Mouse (Mus musculus) Patski (cell line): ENCODE measurements around the gene Prdm10. TPM values are rescaled to one million over a fixed set of nuclear protein-coding genes. Genes with fewer than 3 reads are reported as not detected.

Experiments
- ATAC-seq: fragments of 100-300 bp; one replicate; pipeline ENCODE4 v1.8.0; 2021
- CTCF ChIA-PET: fragments of 350-600 bp; sonication (Branson Sonifier 250); formaldehyde crosslinking; loops from one replicate; lab custom pipeline; 2022; ENCODE audit warnings: inconsistent platforms; lab: Charles Lee
- POLR2A ChIA-PET: fragments of 350-600 bp; sonication (Branson Sonifier 250); formaldehyde crosslinking; loops from one replicate; lab custom pipeline; 2022; ENCODE audit warnings: antibody characterized with exemption, inconsistent platforms; lab: Charles Lee
- DNase-seq: peaks from one replicate; pipeline ENCODE4 v3.0.0-alpha.2; 2011; ENCODE audit warnings: low read depth, low spot score
- H3K27me3 ChIP-seq: fragments of 371-371 bp; one replicate; pipeline ENCODE4 v1.5.1; 2021
- CTCF ChIP-seq: fragments of 100-300 bp; IDR thresholded peaks from one replicate; pipeline ENCODE4 v1.5.1; 2021
- in situ Hi-C: fragments of 300-500 bp; cut with MboI; formaldehyde crosslinking; loops from 3 replicates; pipeline ENCODE4 v1.11.1; 2018; ENCODE audit warnings: low pct_unique_long_range_greater_than_20kb, mixed read lengths
- polyA plus RNA-seq: library from polyadenylated mRNA; unstranded; gene quantifications from one replicate; pipeline ENCODE4 v1.2.3, GENCODE M21; 2021

Gene Prdm10
- polyA plus RNA-seq, 1 experiment from 2014 or later, result 9.0 TPM

GRCm38 (mm10) chr9:31348915-31349314 lies 68.6 kb downstream of the Prdm10 start:
- POLR2A ChIA-PET, result no interaction called here
- peak; percentile 69 for ATAC-seq

GRCm38 (mm10) chr9:31352716-31353115 lies 72.4 kb downstream of the Prdm10 start:
- no peak for TF ChIP-seq CTCF
- ChIA-PET POLR2A (no interaction called here), CTCF (no interaction called here)
- H3K27me3 ChIP-seq, result no peaks in the 10 kb centered on the region
- DNase-seq (no peak), ATAC-seq (no peak)
- in situ Hi-C loops, result no loop called here

More at GRCm38 (mm10) chr9:31348915-31349314, 68.6 kb downstream of the Prdm10 start:
- H3K27me3 ChIP-seq, result no peaks in the 10 kb centered on the region
- in situ Hi-C loops, result loop anchor here (5.0 to 25.0 kb wide), 2 partner anchors 197 to 887 kb away; no protein-coding TSS in a partner anchor
- peak; percentile 96 for TF ChIP-seq CTCF
- peak; percentile 19 for DNase-seq
- CTCF ChIA-PET, result interaction anchor here (0.7 to 2.5 kb wide), 15 partner anchors 9 to 206 kb away, joined by 3 to 11 read pairs (median 3); no protein-coding TSS in a partner anchor

- DNase-seq, result no peak
- no peak for ATAC-seq
- no peaks in the 10 kb centered on the region for H3K27me3 ChIP-seq
- ChIA-PET CTCF (interaction anchor here (1.3 kb wide), 1 partner anchor 200 kb away, joined by 3 read pairs; no protein-coding TSS in a partner anchor), POLR2A (no interaction called here)
- no peak for TF ChIP-seq CTCF
- in situ Hi-C loops, result no loop called here
Observed at GRCm38 (mm10) chr9:31353518-31353917, 73.2 kb downstream of the Prdm10 start.

GRCm38 (mm10) chr9:31354051-31354450 lies 73.7 kb downstream of the Prdm10 start:
- TF ChIP-seq CTCF, result no peak
- POLR2A ChIA-PET, result no interaction called here
- DNase-seq (no peak), ATAC-seq (no peak)
- CTCF ChIA-PET, result interaction anchor here (1.3 kb wide), 1 partner anchor 201 kb away, joined by 3 read pairs; no protein-coding TSS in a partner anchor
- in situ Hi-C loops, result no loop called here
- H3K27me3 ChIP-seq, result no peaks in the 10 kb centered on the region

GRCm38 (mm10) chr9:31363698-31364609 lies 83.6 kb downstream of the Prdm10 start:
- in situ Hi-C loops, result no loop called here
- H3K27me3 ChIP-seq, result no peaks in the 10 kb centered on the region
- no peak for ATAC-seq
- no peak for TF ChIP-seq CTCF
- CTCF ChIA-PET, result interaction anchor here (0.9 to 1.0 kb wide), 2 partner anchors 32 to 41 kb away, joined by 3 to 4 read pairs; no protein-coding TSS in a partner anchor
- DNase-seq, result no peak
- POLR2A ChIA-PET, result no interaction called here

- ATAC-seq (no peak), DNase-seq (no peak)
- TF ChIP-seq CTCF, result no peak
- ChIA-PET POLR2A (no interaction called here), CTCF (no interaction called here)
- no peaks in the 10 kb centered on the region for H3K27me3 ChIP-seq
- in situ Hi-C loops, result no loop called here
Observed at GRCm38 (mm10) chr9:31365086-31365485, 84.7 kb downstream of the Prdm10 start.

GRCm38 (mm10) chr9:31371740-31372139 lies 91.4 kb downstream of the Prdm10 start:
- ChIA-PET CTCF (interaction anchor here (1.0 kb wide), 1 partner anchor 28 kb away, joined by 3 read pairs; no protein-coding TSS in a partner anchor), POLR2A (interaction anchor here (0.5 kb wide), 1 partner anchor 698 kb away, joined by 3 read pairs; no protein-coding TSS in a partner anchor)
- ATAC-seq (no peak), DNase-seq (no peak)
- TF ChIP-seq CTCF, result no peak
- no peaks in the 10 kb centered on the region for H3K27me3 ChIP-seq
- in situ Hi-C loops, result no loop called here

GRCm38 (mm10) chr9:31376661-31377060 lies 96.3 kb downstream of the Prdm10 start:
- CTCF ChIA-PET, result interaction anchor here (1.4 kb wide), 1 partner anchor 15 kb away, joined by 3 read pairs; no protein-coding TSS in a partner anchor
- no peak for DNase-seq
- TF ChIP-seq CTCF, result no peak

GRCm38 (mm10) chr9:31384786-31385499 lies 104.6 kb downstream of the Prdm10 start:
- in situ Hi-C loops, result no loop called here
- ChIA-PET CTCF (interaction anchor here (1.1 kb wide), 1 partner anchor 15 kb away, joined by 5 read pairs; no protein-coding TSS in a partner anchor), POLR2A (interaction anchor here (0.6 kb wide), 1 partner anchor 15 kb away, joined by 3 read pairs; no protein-coding TSS in a partner anchor)
- DNase-seq (no peak), ATAC-seq (no peak)
- TF ChIP-seq CTCF, result no peak
- H3K27me3 ChIP-seq, result no peaks in the 10 kb centered on the region

More at GRCm38 (mm10) chr9:31376661-31377060, 96.3 kb downstream of the Prdm10 start:
- ATAC-seq, result no peak
- in situ Hi-C loops, result no loop called here
- POLR2A ChIA-PET, result no interaction called here
- no peaks in the 10 kb centered on the region for H3K27me3 ChIP-seq

- DNase-seq, result no peak
Observed at GRCm38 (mm10) chr9:31385500-31385869, 105.1 kb downstream of the Prdm10 start.

More at GRCm38 (mm10) chr9:31385500-31385869, 105.1 kb downstream of the Prdm10 start:
- H3K27me3 ChIP-seq, result no peaks in the 10 kb centered on the region
- POLR2A ChIA-PET, result interaction anchor here (0.6 kb wide), 1 partner anchor 15 kb away, joined by 3 read pairs; no protein-coding TSS in a partner anchor
- in situ Hi-C loops, result no loop called here
- peak; percentile 22 for ATAC-seq
- no peak for TF ChIP-seq CTCF
- CTCF ChIA-PET, result interaction anchor here (1.1 kb wide), 1 partner anchor 15 kb away, joined by 5 read pairs; no protein-coding TSS in a partner anchor
